In the genomic region with DNA sequence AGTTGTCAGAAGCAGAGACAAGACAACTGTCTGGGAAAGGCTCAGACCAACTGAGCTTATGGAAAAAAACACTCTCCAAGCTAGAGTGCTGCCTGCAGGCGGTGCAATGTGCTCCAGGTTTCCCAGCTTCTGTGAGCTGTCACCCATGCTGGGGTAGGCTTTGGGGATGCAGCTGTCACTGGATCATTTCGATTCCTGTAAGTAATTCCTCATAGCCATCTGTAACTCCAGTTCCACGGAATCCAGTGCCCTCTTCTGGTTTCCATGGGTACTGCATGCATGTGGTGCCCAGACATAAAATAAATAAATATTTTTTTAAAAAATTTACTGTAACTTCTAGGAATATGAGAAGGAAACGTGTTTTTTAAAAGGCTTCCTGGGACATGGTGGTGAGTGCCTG, we compare ENCODE assay signal across 9 mouse cellular contexts. TPM values are rescaled to one million over a fixed set of nuclear protein-coding genes. Genes with fewer than 3 reads are reported as not detected.
A peak's percentile ranks its signal among the peaks of the same experiment; 100 is the strongest.
DNase-seq lines count a peak whose midpoint lies in the region; ATAC-seq and TF ChIP-seq lines count a peak whose summit lies in the region.
"Had no signal": no experiment of that assay in that cellular context is flagged by ENCODE, and none has a peak within 500 bp of the region (broad histone marks: within the 10 kb centered on the region; RNA-seq: fewer than 3 reads in every experiment).

No protein-coding gene starts in this region.

- peaks cover 2% of the 10 kb centered on the region; the same call in 1 of the 2 replicates for H3K4me1 ChIP-seq in neural tube, embryonic 15.5 days
- H3K4me1 ChIP-seq in forebrain, embryonic 11.5 days (replicated peaks; ENCODE audit: control insufficient read depth, insufficient read depth, low read length): no peaks in the 10 kb centered on the region
- no peaks in the 10 kb centered on the region for H3K4me1 ChIP-seq in hindbrain, postnatal 0 days (ENCODE audit: insufficient read depth, low read length)
- H3K4me1 ChIP-seq in limb, embryonic 10.5 days: 0 out of 2 replicates have a peak, but pooled peaks cover 2% of the 10 kb centered on the region
- H3K4me1 ChIP-seq in neural tube, embryonic 11.5 days (ENCODE audit: control insufficient read depth, insufficient read depth, low read length): no peaks in the 10 kb centered on the region

- no peak overlapping the region for H3K4me3 ChIP-seq in neural tube, embryonic 15.5 days (replicated peaks)
- H3K4me3 ChIP-seq in forebrain, embryonic 11.5 days (ENCODE audit: low read depth, low read length): no peak overlapping the region
- H3K4me3 ChIP-seq in hindbrain, postnatal 0 days (ENCODE audit: low read length): no peak overlapping the region
- no peak overlapping the region for H3K4me3 ChIP-seq in limb, embryonic 10.5 days
- no peak overlapping the region for H3K4me3 ChIP-seq in neural tube, embryonic 11.5 days (ENCODE audit: low read depth, low read length)
- H3K4me3 ChIP-seq: erythroblast, embryonic 14.5 days had no signal

- H3K9me3 ChIP-seq in neural tube, embryonic 15.5 days (replicated peaks): no peaks in the 10 kb centered on the region
- no peaks in the 10 kb centered on the region for H3K9me3 ChIP-seq in forebrain, embryonic 11.5 days (ENCODE audit: control insufficient read depth, low read length)
- H3K9me3 ChIP-seq in hindbrain, postnatal 0 days (ENCODE audit: low read length): no peaks in the 10 kb centered on the region
- no peaks in the 10 kb centered on the region for H3K9me3 ChIP-seq in limb, embryonic 10.5 days (replicated peaks)
- no peaks in the 10 kb centered on the region for H3K9me3 ChIP-seq in neural tube, embryonic 11.5 days (ENCODE audit: control insufficient read depth, low read length)

- H3K4me2 ChIP-seq in neural tube, embryonic 15.5 days: no peak overlapping the region
- no peak overlapping the region for H3K4me2 ChIP-seq in forebrain, embryonic 11.5 days (ENCODE audit: low read depth, low read length, severe bottlenecking)
- no peak overlapping the region for H3K4me2 ChIP-seq in hindbrain, postnatal 0 days (ENCODE audit: low read depth, low read length)
- no peak overlapping the region for H3K4me2 ChIP-seq in neural tube, embryonic 11.5 days (ENCODE audit: low read depth)

- WGBS in neural tube, embryonic 15.5 days: 11% methylated on average over 4 of the region's 4 CpGs
- 19% methylated on average over 4 of the region's 4 CpGs for WGBS in forebrain, embryonic 11.5 days
- 10% methylated on average over 4 of the region's 4 CpGs for WGBS in hindbrain, postnatal 0 days
- 26% methylated on average over 4 of the region's 4 CpGs for WGBS in limb, embryonic 10.5 days
- 16% methylated on average over 4 of the region's 4 CpGs for WGBS in neural tube, embryonic 11.5 days

- H3K36me3 ChIP-seq in neural tube, embryonic 15.5 days: peaks cover 3% of the 10 kb centered on the region; the same call in 1 of the 2 replicates
- H3K36me3 ChIP-seq in forebrain, embryonic 11.5 days (ENCODE audit: control insufficient read depth, insufficient read depth, low read length): no peaks in the 10 kb centered on the region
- H3K36me3 ChIP-seq in hindbrain, postnatal 0 days (ENCODE audit: insufficient read depth, low read length): no peaks in the 10 kb centered on the region
- no peaks in the 10 kb centered on the region for H3K36me3 ChIP-seq in limb, embryonic 10.5 days
- H3K36me3 ChIP-seq in neural tube, embryonic 11.5 days (ENCODE audit: control insufficient read depth, insufficient read depth, low read length): no peaks in the 10 kb centered on the region

- ATAC-seq in neural tube, embryonic 15.5 days (ENCODE audit: low FRiP score): no peak; the same call in 1 of the 2 replicates
- ATAC-seq in forebrain, embryonic 11.5 days (replicated peaks; ENCODE audit: low FRiP score): 0 out of 2 replicates have a peak, but pooled peaks have one; percentile 15
- ATAC-seq in hindbrain, postnatal 0 days: peak; percentile 85
- peak; percentile 53 for ATAC-seq in neural tube, embryonic 11.5 days (ENCODE audit: insufficient read depth, low FRiP score, low TSS enrichment)
- no peak for ATAC-seq in activated CD4-positive, CD25-positive, alpha-beta regulatory T cell, adult 4 months

- H3K27ac ChIP-seq in neural tube, embryonic 15.5 days (replicated peaks): no peak overlapping the region
- H3K27ac ChIP-seq in forebrain, embryonic 11.5 days (ENCODE audit: low read depth, low read length): no peak overlapping the region
- no peak overlapping the region for H3K27ac ChIP-seq in hindbrain, postnatal 0 days
- no peak overlapping the region for H3K27ac ChIP-seq in limb, embryonic 10.5 days
- no peak overlapping the region for H3K27ac ChIP-seq in neural tube, embryonic 11.5 days (ENCODE audit: low read depth, low read length)

- no peaks in the 10 kb centered on the region for H3K27me3 ChIP-seq in neural tube, embryonic 15.5 days (replicated peaks)
- no peaks in the 10 kb centered on the region for H3K27me3 ChIP-seq in forebrain, embryonic 11.5 days (ENCODE audit: control insufficient read depth, insufficient read depth, low read length)
- H3K27me3 ChIP-seq in hindbrain, postnatal 0 days (ENCODE audit: insufficient read depth, low read length): no peaks in the 10 kb centered on the region
- H3K27me3 ChIP-seq in limb, embryonic 10.5 days (ENCODE audit: low read depth, poor library complexity, severe bottlenecking): no peaks in the 10 kb centered on the region
- H3K27me3 ChIP-seq in neural tube, embryonic 11.5 days (ENCODE audit: control insufficient read depth, insufficient read depth, low read length): no peaks in the 10 kb centered on the region

- peak; percentile 64 for DNase-seq in neural tube, embryonic 10.5 days (ENCODE audit: extremely low spot score, low spot score)
- peak; percentile 89 for DNase-seq in brain, embryonic 14.5 days (ENCODE audit: low read depth)
- DNase-seq in forebrain, embryonic 11.5 days (ENCODE audit: low spot score): peak; percentile 70
- peak; percentile 81 for DNase-seq in hindbrain, postnatal 0 days (ENCODE audit: low spot score)
- DNase-seq in limb, embryonic 10.5 days (ENCODE audit: low spot score): peak; percentile 67
- DNase-seq in neural tube, embryonic 11.5 days (ENCODE audit: low spot score): peak; percentile 70

- H3K9ac ChIP-seq in neural tube, embryonic 15.5 days (replicated peaks): no peak overlapping the region
- no peak overlapping the region for H3K9ac ChIP-seq in forebrain, embryonic 11.5 days (ENCODE audit: low read length)
- H3K9ac ChIP-seq in hindbrain, postnatal 0 days (replicated peaks; ENCODE audit: low read length): no peak overlapping the region
- H3K9ac ChIP-seq in neural tube, embryonic 11.5 days (ENCODE audit: low read length): no peak overlapping the region

- no peak for TF ChIP-seq POLR2A in brain, embryonic 14.5 days (IDR thresholded peaks at IDR 0.05; ENCODE audit: borderline replicate concordance, extremely low read depth, insufficient read depth, insufficient read length, poor library complexity, severe bottlenecking)

- TF ChIP-seq CTCF in brain, embryonic 14.5 days (IDR thresholded peaks at IDR 0.05; ENCODE audit: borderline replicate concordance, extremely low read depth, insufficient read depth, insufficient read length): peak; percentile 72; the same call in 1 of the 2 replicates
- peak; percentile 90 for TF ChIP-seq CTCF in hindbrain, postnatal 0 days (IDR thresholded peaks at IDR 0.05; ENCODE audit: low read depth)

RNA-seq across cellular contexts. Expression of gene Gm4756, which starts 5.2 kb away (rescaled TPM):
- polyA plus RNA-seq in neural tube, embryonic 15.5 days (2015; fragmentation: Nextera tagmentation; extraction: Ambion mirVana): not detected in 2 replicates
- polyA plus RNA-seq in brain, embryonic 14.5 days (2012; rRNA removed): not detected in 2 replicates
- polyA plus RNA-seq in forebrain, embryonic 11.5 days (2014; fragmentation: Nextera tagmentation; extraction: Ambion mirVana): not detected in 2 replicates
- total RNA-seq in hindbrain, postnatal 0 days (2014; rRNA removed): not detected in 2 replicates
- not detected in 2 replicates for polyA plus RNA-seq in hindbrain, postnatal 0 days (2015; fragmentation: Nextera tagmentation; extraction: Ambion mirVana)
- not detected in 2 replicates for polyA plus RNA-seq in limb, embryonic 10.5 days (2016; fragmentation: Nextera tagmentation; extraction: Ambion mirVana)
- not detected in 2 replicates for polyA plus RNA-seq in neural tube, embryonic 11.5 days (2014; fragmentation: Nextera tagmentation; extraction: Ambion mirVana)
- not detected for polyA plus RNA-seq in activated CD4-positive, CD25-positive, alpha-beta regulatory T cell, adult 4 months (2017; shearing (Covaris generic))
- polyA plus RNA-seq: erythroblast, embryonic 14.5 days had no signal

RNA-seq across cellular contexts. Expression of gene Dhrs7, which starts 10.0 kb away (rescaled TPM):
- polyA plus RNA-seq in neural tube, embryonic 15.5 days (2015; fragmentation: Nextera tagmentation; extraction: Ambion mirVana): 21.9 and 25.8 TPM in 2 replicates
- 6.0 and 6.8 TPM in 2 replicates for polyA plus RNA-seq in brain, embryonic 14.5 days (2012; rRNA removed)
- 4.8 and 5.6 TPM in 2 replicates for polyA plus RNA-seq in forebrain, embryonic 11.5 days (2014; fragmentation: Nextera tagmentation; extraction: Ambion mirVana)
- total RNA-seq in hindbrain, postnatal 0 days (2014; rRNA removed): 14.4 and 14.7 TPM in 2 replicates
- polyA plus RNA-seq in hindbrain, postnatal 0 days (2015; fragmentation: Nextera tagmentation; extraction: Ambion mirVana): 31.9 and 34.6 TPM in 2 replicates
- 4.3 and 5.2 TPM in 2 replicates for polyA plus RNA-seq in limb, embryonic 10.5 days (2016; fragmentation: Nextera tagmentation; extraction: Ambion mirVana)
- polyA plus RNA-seq in neural tube, embryonic 11.5 days (2014; fragmentation: Nextera tagmentation; extraction: Ambion mirVana): 7.6 and 7.7 TPM in 2 replicates
- 10 to 100 TPM; 87.4 to 88.7 TPM for polyA plus RNA-seq in activated CD4-positive, CD25-positive, alpha-beta regulatory T cell, adult 4 months (2017; shearing (Covaris generic))
- polyA plus RNA-seq: erythroblast, embryonic 14.5 days had no signal

Comparison
In these comparisons a context has a peak if more than half of its experiments do, and no peak if none do; other contexts are left out.
1. ATAC-seq: peak in forebrain, embryonic 11.5 days (single experiment), hindbrain, postnatal 0 days (single experiment) and neural tube, embryonic 11.5 days (single experiment); none in neural tube, embryonic 15.5 days (single experiment) and activated CD4-positive, CD25-positive, alpha-beta regulatory T cell, adult 4 months (single experiment).
2. Peak in every context shown above with its lines, with median percentiles within 50 percentile points of each other: DNase-seq.